Mouse (Mus musculus) embryonic fibroblast, embryonic 13.5 days (primary cell): Measurements from ENCODE around the gene Cacna1s. TPM values are rescaled to one million over a fixed set of nuclear protein-coding genes. Genes with fewer than 3 reads are reported as not detected.
A peak's percentile ranks its signal among the peaks of the same experiment; 100 is the strongest.

Experiments used
- H3K27ac ChIP-seq: 2 replicates; pipeline ENCODE4 v1.5.1; 2012; ENCODE audit warnings: low read length, control low read depth, inconsistent platforms; ENCODE audit not compliant: insufficient read depth
- H3K4me1 ChIP-seq: 2 replicates; pipeline ENCODE4 v1.6.1; 2011; ENCODE audit warnings: low read length; ENCODE audit not compliant: control insufficient read depth, insufficient read depth
- H3K4me3 ChIP-seq: 2 replicates; pipeline ENCODE4 v1.5.1; 2011; ENCODE audit warnings: mild to moderate bottlenecking, control low read depth, low read length; ENCODE audit not compliant: insufficient read depth
- CTCF ChIP-seq: IDR thresholded peaks from 2 replicates; pipeline ENCODE4 v1.5.1; 2011; ENCODE audit warnings: mild to moderate bottlenecking, control low read depth, low read length, moderate library complexity, borderline replicate concordance; ENCODE audit not compliant: insufficient read depth
- POLR2A ChIP-seq: IDR thresholded peaks from 2 replicates; pipeline ENCODE4 v1.6.1; 2011; ENCODE audit warnings: low read depth, mild to moderate bottlenecking, control low read depth, low read length, moderate library complexity
- polyA plus RNA-seq: library from polyadenylated mRNA; stranded (reverse); fragments of >200 nt; gene quantifications from 2 replicates; pipeline ENCODE4 v1.2.4, GENCODE M21; 2011; ENCODE audit warnings: low read depth; ENCODE audit not compliant: missing spikeins, insufficient read length

Cacna1s gene
- not detected in 2 replicates for polyA plus RNA-seq

DNA sequence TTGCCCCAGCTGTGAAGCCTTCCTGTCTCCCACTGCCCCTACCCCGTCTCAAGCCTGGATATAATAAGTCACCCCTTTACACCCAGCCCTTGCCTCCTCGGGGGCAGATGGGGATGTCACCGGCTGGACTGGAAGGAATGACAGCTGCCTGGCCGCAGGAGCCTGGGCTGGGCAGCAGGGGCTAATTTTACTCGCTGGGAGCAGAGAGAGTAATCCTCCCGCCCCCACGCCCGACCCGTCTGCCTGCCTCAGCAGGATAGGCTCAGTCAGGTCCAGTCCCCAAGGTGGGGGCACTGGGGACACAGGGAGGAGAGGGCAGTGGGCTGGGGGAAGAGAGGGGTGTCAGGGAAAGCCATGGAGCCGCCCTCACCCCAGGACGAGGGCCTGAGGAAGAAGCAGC, at the start of gene Cacna1s:
Gene Cacna1s (plus strand): TSS at position 204 of the 400 bp plus-strand sequence.
- H3K4me1 ChIP-seq, result peaks cover 2% of the 10 kb centered on the region; the same call in 1 of the 2 replicates
- H3K27ac ChIP-seq, result no peak within 1 kb of the TSS
- TF ChIP-seq POLR2A (no peak), CTCF (no peak)
- no peak within 1 kb of the TSS for H3K4me3 ChIP-seq

DNA sequence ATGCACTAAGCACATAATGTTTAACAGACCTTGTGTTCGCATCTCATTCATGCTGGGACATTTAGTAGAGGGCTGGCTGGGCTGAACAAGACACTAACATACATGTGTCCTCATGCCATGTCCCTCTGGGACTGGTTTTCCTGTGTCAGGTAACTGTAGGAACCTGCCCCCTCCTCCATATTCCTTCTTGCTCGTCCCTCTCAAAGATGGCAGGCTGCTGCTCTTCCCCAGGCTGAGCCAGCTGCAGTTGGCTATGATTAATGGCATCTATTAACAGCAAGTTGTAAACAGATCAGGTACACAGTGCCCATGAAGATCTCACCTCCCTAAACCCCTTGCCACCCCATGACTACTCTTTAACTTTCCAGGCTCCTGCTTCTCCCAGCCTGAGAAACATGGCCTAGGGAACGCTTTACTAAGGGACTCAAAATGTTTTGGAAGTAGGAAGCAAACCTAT, 46.2 kb upstream of the Cacna1s start, which contains the start of gene Igfn1:
Gene Igfn1 (minus strand): TSS at position 51 of the 457 bp plus-strand sequence.
- TF ChIP-seq CTCF, result no peak
- no peak for TF ChIP-seq POLR2A
- Histone ChIP-seq H3K4me3 (no peak within 1 kb of the TSS), H3K27ac (no peak within 1 kb of the TSS), H3K4me1 (0 out of 2 replicates have a peak, but pooled peaks cover 5% of the 10 kb centered on the region)

DNA sequence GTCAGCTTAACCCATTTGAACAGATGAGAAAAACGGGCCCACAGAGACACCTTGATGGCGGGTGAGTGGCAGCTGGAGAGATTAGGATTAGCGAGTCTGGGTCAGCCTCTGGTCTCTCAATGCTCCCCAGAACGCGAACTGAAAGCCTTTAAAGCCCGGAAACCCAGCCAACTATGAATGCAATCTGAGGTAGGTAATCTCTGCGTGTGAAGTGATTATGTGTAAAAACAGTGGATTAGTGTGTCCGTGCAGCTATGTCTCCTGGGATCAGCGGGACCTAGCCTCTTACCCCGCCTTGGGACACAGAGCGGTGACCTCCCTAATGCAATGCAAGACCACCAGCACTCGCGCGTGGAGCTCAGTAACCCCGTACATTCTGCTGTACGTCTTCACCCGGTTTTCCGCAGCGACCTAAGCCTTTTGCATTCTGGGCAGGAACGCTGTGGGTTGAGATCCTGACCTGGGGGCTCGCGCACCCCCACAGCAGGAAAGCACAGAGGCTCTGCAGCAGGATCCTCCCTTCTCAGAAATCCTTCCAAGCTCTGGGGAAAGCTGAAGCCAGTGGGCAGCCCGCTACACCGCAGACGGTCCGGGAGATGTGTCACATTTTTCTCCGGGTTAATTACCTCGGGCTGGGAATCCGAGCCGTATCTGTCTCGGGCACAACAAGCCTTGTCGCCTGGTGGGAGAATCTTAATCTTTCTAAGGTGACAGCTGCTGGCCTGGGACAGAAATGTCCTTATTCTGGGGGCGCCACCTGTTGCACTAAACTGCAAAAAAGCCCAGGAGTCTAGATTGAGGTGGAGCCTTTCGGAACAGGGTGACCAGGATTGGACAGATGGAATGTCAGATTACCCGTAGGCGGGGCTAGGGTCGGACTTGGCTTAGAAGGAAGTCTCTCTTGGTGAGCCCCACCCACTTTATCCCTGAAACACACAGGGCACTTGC, 45.1 kb upstream of the Cacna1s start, which contains the start of gene Tmem9:
Gene Tmem9 (plus strand): TSS at position 940 of the 948 bp plus-strand sequence.
- 0 out of 2 replicates have a peak, but pooled peaks cover 5% of the 10 kb centered on the region for H3K4me1 ChIP-seq
- TF ChIP-seq CTCF, result no peak
- TF ChIP-seq POLR2A, result no peak
- H3K27ac ChIP-seq, result no peak within 1 kb of the TSS
- peak within 1 kb of the TSS; percentile 71 for H3K4me3 ChIP-seq

DNA sequence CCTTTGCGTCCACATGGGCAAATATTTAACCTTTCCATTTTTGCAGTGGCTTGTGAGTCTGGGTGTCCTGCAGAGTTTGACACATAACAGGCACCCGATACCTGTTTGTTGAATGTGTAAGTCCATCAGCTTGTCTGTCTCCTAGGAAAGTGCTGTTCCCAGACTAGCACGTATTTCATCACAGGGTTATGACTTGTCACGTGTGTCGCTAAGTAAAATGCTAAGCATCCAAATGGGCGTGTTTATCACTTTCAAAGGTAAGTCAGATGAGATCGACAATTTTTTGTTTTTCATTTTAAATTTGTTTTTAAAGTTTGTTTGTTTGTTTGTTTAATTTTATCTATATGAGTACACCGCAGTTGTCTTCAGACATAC, 44.4 kb upstream of the Cacna1s start:
- Histone ChIP-seq H3K4me1 (0 out of 2 replicates have a peak, but pooled peaks cover 5% of the 10 kb centered on the region), H3K27ac (no peak overlapping the region), H3K4me3 (peak overlapping the region; percentile 19; the same call in 1 of the 2 replicates)
- no peak for TF ChIP-seq POLR2A
- no peak for TF ChIP-seq CTCF

DNA sequence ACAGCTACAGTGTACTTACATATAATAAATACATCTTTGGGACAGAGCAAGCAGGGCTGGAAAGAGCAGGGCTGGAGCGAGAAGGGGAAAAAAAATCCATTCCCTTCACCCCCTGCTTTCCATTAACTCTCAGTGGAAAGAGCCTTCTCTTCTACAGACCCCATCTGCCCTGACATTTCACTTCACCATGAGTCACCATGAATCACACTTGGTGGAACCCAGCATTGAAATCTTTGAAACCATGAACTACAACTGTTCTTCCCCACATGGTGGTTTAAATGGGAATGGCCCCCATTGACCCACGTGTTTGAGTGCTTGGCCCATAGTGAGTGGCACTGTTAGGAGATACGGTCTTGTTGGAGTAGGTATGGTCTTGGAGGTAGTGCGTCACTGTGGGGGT, 42.3 kb upstream of the Cacna1s start:
- TF ChIP-seq POLR2A, result no peak

DNA sequence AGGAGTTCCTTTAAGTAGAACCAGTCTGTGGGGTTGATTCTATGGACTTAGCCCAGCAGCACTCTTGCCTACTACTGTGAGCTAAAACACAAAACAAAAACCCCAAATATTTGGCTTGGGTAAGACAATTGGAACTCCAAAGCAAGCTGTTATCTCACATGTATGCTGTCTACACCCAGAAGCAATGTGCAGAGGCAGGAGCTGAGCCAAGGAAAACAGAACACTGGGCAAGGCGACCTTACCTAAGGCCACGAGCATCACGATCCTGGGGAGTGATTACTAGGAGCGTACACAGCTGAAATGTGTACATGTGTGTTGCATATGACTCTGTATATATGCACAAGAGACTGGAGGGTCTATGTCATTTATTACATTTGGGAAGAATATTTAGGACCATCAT, 39.0 kb upstream of the Cacna1s start:
- no peak overlapping the region for H3K4me3 ChIP-seq
- no peak overlapping the region for H3K27ac ChIP-seq
- H3K4me1 ChIP-seq, result 0 out of 2 replicates have a peak, but pooled peaks cover 3% of the 10 kb centered on the region
- TF ChIP-seq CTCF (no peak), POLR2A (no peak)

More for the DNA sequence above, 42.3 kb upstream of the Cacna1s start:
- Histone ChIP-seq H3K27ac (no peak overlapping the region), H3K4me1 (0 out of 2 replicates have a peak, but pooled peaks cover 5% of the 10 kb centered on the region), H3K4me3 (no peak overlapping the region)

DNA sequence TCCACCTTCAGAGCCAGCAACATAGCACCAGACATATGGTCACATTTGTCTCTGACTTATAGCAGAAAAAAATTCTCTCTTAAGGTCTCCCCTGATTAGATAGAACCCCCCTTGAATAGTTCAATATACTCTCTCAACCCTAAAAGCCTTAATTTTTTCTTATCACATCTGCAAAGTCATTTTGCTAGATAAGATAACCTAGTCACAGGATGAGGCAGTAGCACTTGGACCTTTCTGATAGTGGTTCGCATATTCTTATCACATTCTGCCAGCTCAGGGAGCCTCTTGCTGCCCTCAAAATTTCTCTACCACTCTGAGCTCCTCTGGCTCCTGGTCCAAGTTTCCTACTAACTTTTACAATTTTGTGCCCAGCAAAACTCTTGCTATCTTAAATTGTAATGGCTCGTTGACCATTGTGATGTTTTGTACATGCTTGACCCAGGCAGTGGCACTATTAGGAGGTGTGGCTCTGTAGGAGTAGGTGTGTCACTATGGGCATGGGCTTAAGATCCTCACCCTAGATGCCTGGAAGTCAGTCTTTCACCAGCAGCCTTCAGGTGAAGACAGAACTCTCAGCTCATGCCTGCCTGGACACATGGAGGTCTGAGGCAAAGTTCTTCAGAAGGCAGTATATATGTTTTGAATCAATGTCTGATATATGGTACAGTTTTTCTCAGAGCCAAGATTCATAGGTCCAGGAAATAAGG, 37.6 kb upstream of the Cacna1s start:
- 0 out of 2 replicates have a peak, but pooled peaks cover 3% of the 10 kb centered on the region for H3K4me1 ChIP-seq
- TF ChIP-seq CTCF, result no peak
- TF ChIP-seq POLR2A, result no peak
- H3K4me3 ChIP-seq, result no peak overlapping the region
- no peak overlapping the region for H3K27ac ChIP-seq

DNA sequence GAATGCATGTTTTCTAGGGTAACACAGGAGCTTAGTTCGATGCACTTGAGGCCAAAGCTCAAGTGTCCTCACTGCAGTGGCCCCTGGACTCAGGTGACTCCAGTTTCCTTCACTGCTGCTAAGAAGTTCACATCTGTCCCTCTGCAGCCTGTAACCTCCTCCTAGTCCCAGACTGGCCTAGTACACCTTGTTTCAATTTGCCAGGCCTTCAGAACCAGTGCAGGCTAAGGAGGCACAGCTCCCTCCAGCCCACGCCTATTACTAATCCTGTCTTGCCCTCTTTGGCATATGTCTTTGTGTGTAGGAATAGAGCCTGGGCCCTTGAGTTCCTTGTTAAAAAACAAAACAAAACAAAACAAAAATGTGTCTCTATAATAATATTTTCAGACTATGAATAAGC, 35.2 kb upstream of the Cacna1s start:
- Histone ChIP-seq H3K4me1 (no peaks in the 10 kb centered on the region), H3K27ac (no peak overlapping the region), H3K4me3 (no peak overlapping the region)
- TF ChIP-seq POLR2A (no peak), CTCF (no peak)

DNA sequence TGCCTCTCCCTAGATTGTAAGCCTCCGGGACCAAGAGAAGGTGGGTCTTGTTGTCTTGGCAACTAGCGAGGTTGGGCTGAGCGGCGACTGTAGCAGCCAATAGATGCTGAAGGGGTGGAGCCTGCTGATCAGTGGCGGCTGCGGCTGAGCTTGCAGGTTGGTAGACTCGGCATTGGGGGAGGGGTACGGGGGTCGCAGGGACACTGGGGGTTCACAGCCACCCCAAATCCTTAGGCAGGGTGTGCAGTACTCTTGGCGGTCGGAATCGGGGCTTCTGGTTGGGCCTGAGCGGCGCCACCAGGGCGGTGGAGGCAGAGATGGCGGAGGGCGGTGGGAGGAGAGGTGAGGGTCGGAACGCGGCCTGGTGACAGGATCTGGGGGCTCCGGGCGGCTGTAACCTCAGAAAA, 34.6 kb upstream of the Cacna1s start:
- Histone ChIP-seq H3K4me3 (peak overlapping the region; percentile 79), H3K27ac (no peak overlapping the region), H3K4me1 (no peaks in the 10 kb centered on the region)
- peak; percentile 47 for TF ChIP-seq POLR2A
- no peak for TF ChIP-seq CTCF
